Mouse (Mus musculus) lung, postnatal 0 days (tissue): Measurements from ENCODE around the gene Gm13287.
A peak's percentile ranks its signal among the peaks of the same experiment; 100 is the strongest.
"Not testable (repeated sequence)": the region's sequence is repeated elsewhere in the genome, so short reads cannot be mapped to it uniquely, and the experiment has no call there.

Experiments used
- CTCF ChIP-seq: IDR thresholded peaks from 2 replicates; pipeline ENCODE4 v1.5.1; 2016; ENCODE audit warnings: antibody characterized with exemption, mild to moderate bottlenecking
- EP300 ChIP-seq: IDR thresholded peaks from 2 replicates; pipeline ENCODE4 v1.6.1; 2016; ENCODE audit warnings: antibody characterized with exemption, mild to moderate bottlenecking, control low read depth

DNA sequence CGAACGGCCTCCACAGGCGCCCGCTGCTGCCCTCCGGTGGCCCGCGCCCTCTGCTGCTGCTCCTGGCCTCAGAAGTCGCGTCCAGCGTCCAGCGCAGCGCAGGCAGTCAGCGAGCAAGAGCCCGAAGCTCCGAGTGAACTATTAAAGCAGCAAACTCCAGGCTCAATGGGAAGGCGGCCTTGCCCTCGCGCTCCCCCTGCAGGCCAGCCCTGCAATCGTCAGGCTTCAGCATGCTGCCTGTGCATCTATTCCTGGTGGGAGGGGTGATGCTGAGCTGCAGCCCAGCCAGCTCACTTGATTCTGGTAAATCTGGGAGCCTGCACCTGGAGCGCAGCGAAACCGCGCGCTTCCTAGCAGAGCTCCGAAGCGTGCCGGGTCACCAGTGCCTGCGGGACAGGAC, 14.7 kb upstream of the Gm13287 start, which contains the start of gene Gm13277:
- peak; percentile 60 for TF ChIP-seq CTCF
- TF ChIP-seq EP300, result not testable (repeated sequence)
